Mouse (Mus musculus) MEL (cell line): Measurements from ENCODE around the gene Tmem150c. TPM values are rescaled to one million over a fixed set of nuclear protein-coding genes. Genes with fewer than 3 reads are reported as not detected.

Experiments
- DNase-seq: peaks from one replicate; pipeline ENCODE4 v3.0.0; 2011; ENCODE audit warnings: low read depth, low spot score
- H3K27ac ChIP-seq: 2 replicates; pipeline ENCODE4 v1.5.1; 2012; ENCODE audit warnings: low read depth, mild to moderate bottlenecking, control low read depth, low read length, moderate library complexity; ENCODE audit not compliant: control insufficient read depth
- H3K27me3 ChIP-seq, 2 experiments: fragments of 150-350 bp in 1 of 2; sonication (generic) in 1 of 2; 2 replicates each; pipeline ENCODE4 v1.6.1; 2012; ENCODE audit warnings: low read length in 2 of 2, mild to moderate bottlenecking in 2 of 2, improper control_type of control experiment in 1 of 2, moderate library complexity in 1 of 2; ENCODE audit not compliant: insufficient read depth in 2 of 2, control insufficient read depth in 1 of 2
- H3K36me3 ChIP-seq, 2 experiments: 2 replicates each; pipeline ENCODE4 v1.6.1; 2012 to 2014; ENCODE audit warnings: low read length in 2 of 2, improper control_type of control experiment in 1 of 2, inconsistent platforms in 1 of 2, mild to moderate bottlenecking in 1 of 2; ENCODE audit not compliant: insufficient read depth in 2 of 2, control insufficient read depth in 1 of 2
- H3K4me1 ChIP-seq, 2 experiments: fragments of 150-350 bp in 1 of 2; sonication (generic) in 1 of 2; 2 replicates each; pipeline ENCODE4 v1.6.1; 2012; ENCODE audit warnings: low read length in 2 of 2, improper control_type of control experiment in 1 of 2, mild to moderate bottlenecking in 1 of 2; ENCODE audit not compliant: insufficient read depth in 2 of 2, control insufficient read depth in 1 of 2
- H3K4me3 ChIP-seq, 2 experiments: fragments of 150-350 bp in 1 of 2; sonication (generic) in 1 of 2; 2 replicates each; pipeline ENCODE4 v1.5.1; 2012; ENCODE audit warnings: low read depth in 2 of 2, low read length in 2 of 2, mild to moderate bottlenecking in 2 of 2, moderate library complexity in 2 of 2, control low read depth in 1 of 2, improper control_type of control experiment in 1 of 2; ENCODE audit not compliant: control insufficient read depth in 1 of 2, insufficient read depth in 1 of 2
- H3K79me2 ChIP-seq: 2 replicates; pipeline ENCODE4 v1.6.1; 2012; ENCODE audit warnings: mild to moderate bottlenecking, low read length, moderate library complexity; ENCODE audit not compliant: control insufficient read depth, poor library complexity, insufficient read depth
- H3K9ac ChIP-seq: 2 replicates; pipeline ENCODE4 v1.6.1; 2012; ENCODE audit warnings: low read depth, mild to moderate bottlenecking, control low read depth, low read length, moderate library complexity; ENCODE audit not compliant: control insufficient read depth, poor library complexity, severe bottlenecking
- H3K9me3 ChIP-seq: fragments of 150-350 bp; sonication (generic); replicated peaks from 2 replicates; pipeline ENCODE4 v1.6.1; 2012; ENCODE audit warnings: mild to moderate bottlenecking, low read length, improper control_type of control experiment, moderate library complexity; ENCODE audit not compliant: insufficient read depth
- CHD1 ChIP-seq: IDR thresholded peaks from 2 replicates; pipeline ENCODE4 v1.6.1; 2012; ENCODE audit warnings: low read depth, mild to moderate bottlenecking, inconsistent platforms, low read length, improper control_type of control experiment
- CHD2 ChIP-seq: IDR thresholded peaks from 2 replicates; pipeline ENCODE4 v1.6.1; 2011; ENCODE audit warnings: low read length, improper control_type of control experiment
- E2F4 ChIP-seq: IDR thresholded peaks from 2 replicates; pipeline ENCODE4 v1.6.1; 2011; ENCODE audit warnings: low read depth, low read length, improper control_type of control experiment, borderline replicate concordance
- EP300 ChIP-seq, 2 experiments: IDR thresholded peaks; 2 replicates each; pipeline ENCODE4 v1.6.1; 2011; ENCODE audit warnings: improper control_type of control experiment in 2 of 2, low read length in 2 of 2, low read depth in 1 of 2, mild to moderate bottlenecking in 1 of 2
- ETS1 ChIP-seq: IDR thresholded peaks from 2 replicates; pipeline ENCODE4 v1.6.1; 2012; ENCODE audit warnings: low read depth, mild to moderate bottlenecking, inconsistent platforms, low read length, improper control_type of control experiment, moderate library complexity
- HCFC1 ChIP-seq: IDR thresholded peaks from 2 replicates; pipeline ENCODE4 v1.6.1; 2012; ENCODE audit warnings: low read depth, mild to moderate bottlenecking, inconsistent platforms, low read length, improper control_type of control experiment, moderate library complexity
- JUND ChIP-seq: IDR thresholded peaks from 2 replicates; pipeline ENCODE4 v1.6.1; 2011; ENCODE audit warnings: low read depth, mild to moderate bottlenecking, improper control_type of control experiment, low read length
- MAFK ChIP-seq: IDR thresholded peaks from 2 replicates; pipeline ENCODE4 v1.6.1; 2011; ENCODE audit warnings: low read depth, mild to moderate bottlenecking, low read length, improper control_type of control experiment, borderline replicate concordance
- MEF2A ChIP-seq: IDR thresholded peaks from 2 replicates; pipeline ENCODE4 v1.6.1; 2014; ENCODE audit warnings: low read depth, mild to moderate bottlenecking, inconsistent platforms, low read length, improper control_type of control experiment; ENCODE audit not compliant: poor library complexity, insufficient replicate concordance, severe bottlenecking; ENCODE audit errors: extremely low read depth
- MXI1 ChIP-seq: IDR thresholded peaks from 2 replicates; pipeline ENCODE4 v1.6.1; 2011; ENCODE audit warnings: mild to moderate bottlenecking, low read depth, low read length, improper control_type of control experiment
- MYB ChIP-seq: IDR thresholded peaks from 2 replicates; pipeline ENCODE4 v1.6.1; 2011; ENCODE audit warnings: mild to moderate bottlenecking, low read depth, low read length, improper control_type of control experiment
- MYC ChIP-seq: IDR thresholded peaks from 2 replicates; pipeline ENCODE4 v1.6.1; 2011; ENCODE audit warnings: low read depth, mild to moderate bottlenecking, low read length, improper control_type of control experiment, moderate library complexity
- NELFE ChIP-seq: IDR thresholded peaks from 2 replicates; pipeline ENCODE4 v1.6.1; 2011; ENCODE audit warnings: low read depth, low read length, improper control_type of control experiment
- NRF1 ChIP-seq: IDR thresholded peaks from 2 replicates; pipeline ENCODE4 v1.6.1; 2014; ENCODE audit warnings: low read depth, mild to moderate bottlenecking, inconsistent platforms, low read length, improper control_type of control experiment, moderate library complexity; ENCODE audit not compliant: poor library complexity, insufficient read depth, severe bottlenecking
- POLR2A ChIP-seq, 2 experiments: IDR thresholded peaks; 2 replicates each; pipeline ENCODE4 v1.6.1; 2011 to 2012; ENCODE audit warnings: low read length in 2 of 2, mild to moderate bottlenecking in 2 of 2, control low read depth in 1 of 2, improper control_type of control experiment in 1 of 2, low read depth in 1 of 2, moderate library complexity in 1 of 2; ENCODE audit not compliant: control insufficient read depth in 1 of 2, insufficient read depth in 1 of 2, poor library complexity in 1 of 2
- POLR2AphosphoS2 ChIP-seq: IDR thresholded peaks from 2 replicates; pipeline ENCODE4 v1.6.1; 2011; ENCODE audit warnings: low read length, improper control_type of control experiment
- POLR2AphosphoS5 ChIP-seq: IDR thresholded peaks from 2 replicates; pipeline ENCODE4 v1.6.1; 2012; ENCODE audit warnings: low read depth, borderline replicate concordance, mild to moderate bottlenecking, inconsistent platforms, low read length, moderate library complexity, mixed read lengths
- RAD21 ChIP-seq: IDR thresholded peaks from 2 replicates; pipeline ENCODE4 v1.6.1; 2011; ENCODE audit warnings: mild to moderate bottlenecking, low read depth, low read length, improper control_type of control experiment
- SIN3A ChIP-seq: IDR thresholded peaks from 2 replicates; pipeline ENCODE4 v1.6.1; 2012; ENCODE audit warnings: low read length, improper control_type of control experiment, inconsistent platforms
- SMC3 ChIP-seq: IDR thresholded peaks from 2 replicates; pipeline ENCODE4 v1.6.1; 2011; ENCODE audit warnings: low read depth, low read length, improper control_type of control experiment
- TAL1 ChIP-seq: IDR thresholded peaks from 2 replicates; pipeline ENCODE4 v1.6.1; 2012; ENCODE audit warnings: mild to moderate bottlenecking, inconsistent platforms, low read length, moderate library complexity, mixed read lengths
- TBP ChIP-seq: IDR thresholded peaks from 2 replicates; pipeline ENCODE4 v1.8.0; 2011; ENCODE audit warnings: low read depth, low read length, improper control_type of control experiment
- UBTF ChIP-seq: IDR thresholded peaks from 2 replicates; pipeline ENCODE4 v1.6.1; 2012; ENCODE audit warnings: low read depth, mild to moderate bottlenecking, inconsistent platforms, low read length, improper control_type of control experiment, moderate library complexity, borderline replicate concordance; ENCODE audit not compliant: insufficient read depth
- ZNF384 ChIP-seq: IDR thresholded peaks from 2 replicates; pipeline ENCODE4 v1.6.1; 2012; ENCODE audit warnings: low read depth, mild to moderate bottlenecking, inconsistent platforms, low read length, improper control_type of control experiment
- polyA plus RNA-seq, 2 experiments: library from polyadenylated mRNA; stranded (reverse) in 1 of 2; unstranded in 1 of 2; fragments of >175 nt in 1 of 2; fragments of >200 nt in 1 of 2; gene quantifications; 2 replicates each; pipeline versions ENCODE4 v1.2.1 to v1.2.4; 2012; ENCODE audit warnings: low replicate concordance in 2 of 2, low read depth in 1 of 2; ENCODE audit not compliant: insufficient read length in 2 of 2, insufficient read depth in 1 of 2, missing spikeins in 1 of 2
- total RNA-seq: library from RNA; depleted of rRNA; stranded (reverse); fragments of 300-350 nt; gene quantifications from 2 replicates; pipeline ENCODE4 v1.2.3, GENCODE M21; 2012

Gene Tmem150c
- total and polyA plus RNA-seq, 3 experiments, result 0.04 to 0.06 TPM; not detected in 1

- Histone ChIP-seq H3K27ac (no peak overlapping the region), H3K4me1 (peaks cover 0 to 6% of the 10 kb centered on the region in 2 experiments; a peak in 2 of 4 replicates), H3K27me3 (no peaks in the 10 kb centered on the region), H3K9ac (no peak overlapping the region)
- no peak for TF ChIP-seq NRF1
- no peak for TF ChIP-seq SMC3
- TF ChIP-seq NELFE, result no peak
- TF ChIP-seq TBP, result no peak
- TF ChIP-seq JUND, result no peak
- no peak for TF ChIP-seq POLR2AphosphoS2
- no peak for TF ChIP-seq MXI1
- TF ChIP-seq ETS1, result no peak
- TF ChIP-seq HCFC1, result no peak
- TF ChIP-seq CHD1, result no peak
- no peak for TF ChIP-seq MYC
- TF ChIP-seq MEF2A, result no peak
- TF ChIP-seq MYB, result no peak
- TF ChIP-seq UBTF, result no peak
- TF ChIP-seq E2F4, result no peak
- no peak for TF ChIP-seq CHD2
- TF ChIP-seq TAL1, result no peak
- TF ChIP-seq, all 39 proteins: peak for 0
- DNase-seq, result no peak
- Histone ChIP-seq H3K9me3 (no peaks in the 10 kb centered on the region), H3K36me3 (0 out of 4 replicates have a peak, but pooled peaks cover 0 to 2% of the 10 kb centered on the region in 2 experiments), H3K4me3 (no peak overlapping the region), H3K79me2 (no peaks in the 10 kb centered on the region)
Observed at GRCm38 (mm10) chr5:100083953-100084562, 75.5 kb downstream of the Tmem150c start.

GRCm38 (mm10) chr5:100082006-100082405 is 77.6 kb downstream of the Tmem150c start:
- H3K4me3 ChIP-seq, result no peak overlapping the region
- H3K9ac ChIP-seq, result no peak overlapping the region
- no peak for TF ChIP-seq MAFK
- no peak for TF ChIP-seq EP300 (IDR thresholded peaks at IDR 0.05; ENCODE audit: low read depth in 1 of 2, low read length in 2 of 2)
- no peak for TF ChIP-seq MYB
- no peak for TF ChIP-seq POLR2A (IDR thresholded peaks at IDR 0.05; ENCODE audit: control insufficient read depth in 1 of 2, insufficient read depth in 1 of 2, low read depth in 1 of 2, low read length in 2 of 2, poor library complexity in 1 of 2)
- no peak for TF ChIP-seq MEF2A
- no peak for TF ChIP-seq RAD21
- TF ChIP-seq MXI1, result no peak
- TF ChIP-seq SIN3A, result no peak
- no peak for TF ChIP-seq ZNF384
- no peak for TF ChIP-seq CHD2
- TF ChIP-seq TAL1, result no peak
- no peak for TF ChIP-seq CHD1
- no peak for TF ChIP-seq JUND
- no peak for TF ChIP-seq POLR2AphosphoS5
- TF ChIP-seq SMC3, result no peak
- H3K4me1 ChIP-seq, result peaks cover 0 to 6% of the 10 kb centered on the region in 2 experiments; a peak in 2 of 4 replicates
- H3K27ac ChIP-seq, result no peak overlapping the region
- DNase-seq, result no peak
- H3K79me2 ChIP-seq, result no peaks in the 10 kb centered on the region
- 0 out of 4 replicates have a peak, but pooled peaks cover 0 to 2% of the 10 kb centered on the region in 2 experiments for H3K36me3 ChIP-seq
- H3K27me3 ChIP-seq, result no peaks in the 10 kb centered on the region
- no peaks in the 10 kb centered on the region for H3K9me3 ChIP-seq
